Mouse (Mus musculus): Measurements from ENCODE around the gene 4921511M17Rik. TPM values are rescaled to one million over a fixed set of nuclear protein-coding genes. Genes with fewer than 3 reads are reported as not detected.
"Not testable (repeated sequence)": the region's sequence is repeated elsewhere in the genome, so short reads cannot be mapped to it uniquely, and the experiment has no call there.

4921511M17Rik gene
- polyA plus RNA-seq (2014; fragmentation: Nextera tagmentation; extraction: Ambion mirVana): not detected in 2 replicates

- not testable (repeated sequence) for H3K36me3 ChIP-seq (ENCODE audit: control insufficient read depth, insufficient read depth, low read length); H3K9me3 ChIP-seq (ENCODE audit: control insufficient read depth, low read length); H3K27ac ChIP-seq (ENCODE audit: low read depth); H3K4me3 ChIP-seq (ENCODE audit: low read depth, low read length); H3K9ac ChIP-seq (ENCODE audit: low read length); H3K4me1 ChIP-seq (replicated peaks; ENCODE audit: control insufficient read depth, insufficient read depth, low read length); DNase-seq (ENCODE audit: low spot score); H3K27me3 ChIP-seq (replicated peaks; ENCODE audit: control insufficient read depth, insufficient read depth, low read length); ATAC-seq (replicated peaks; ENCODE audit: low FRiP score, low TSS enrichment, low read depth); H3K4me2 ChIP-seq (ENCODE audit: low read length)
Observed at GRCm38 (mm10) chrX:154033727-154034126, at the start of gene 4921511M17Rik. 4921511M17Rik (minus strand) TSS chrX:154033827.

GRCm38 (mm10) chrX:154054939-154055338, 21.3 kb upstream of the 4921511M17Rik start, which contains the start of gene Gm10057:
Gm10057 (minus strand) TSS chrX:154055039.
- H3K4me3 ChIP-seq (ENCODE audit: low read depth, low read length); ATAC-seq (replicated peaks; ENCODE audit: low FRiP score, low TSS enrichment, low read depth); H3K27ac ChIP-seq (ENCODE audit: low read depth); DNase-seq (ENCODE audit: low spot score); H3K4me2 ChIP-seq (ENCODE audit: low read length); H3K36me3 ChIP-seq (ENCODE audit: control insufficient read depth, insufficient read depth, low read length); H3K4me1 ChIP-seq (replicated peaks; ENCODE audit: control insufficient read depth, insufficient read depth, low read length); H3K27me3 ChIP-seq (replicated peaks; ENCODE audit: control insufficient read depth, insufficient read depth, low read length); H3K9me3 ChIP-seq (ENCODE audit: control insufficient read depth, low read length); H3K9ac ChIP-seq (ENCODE audit: low read length): not testable (repeated sequence)

- DNase-seq (ENCODE audit: low spot score); H3K36me3 ChIP-seq (ENCODE audit: control insufficient read depth, insufficient read depth, low read length); ATAC-seq (replicated peaks; ENCODE audit: low FRiP score, low TSS enrichment, low read depth); H3K27me3 ChIP-seq (replicated peaks; ENCODE audit: control insufficient read depth, insufficient read depth, low read length); H3K4me2 ChIP-seq (ENCODE audit: low read length); H3K9me3 ChIP-seq (ENCODE audit: control insufficient read depth, low read length); H3K27ac ChIP-seq (ENCODE audit: low read depth); H3K4me1 ChIP-seq (replicated peaks; ENCODE audit: control insufficient read depth, insufficient read depth, low read length); H3K9ac ChIP-seq (ENCODE audit: low read length); H3K4me3 ChIP-seq (ENCODE audit: low read depth, low read length): not testable (repeated sequence)
Observed at GRCm38 (mm10) chrX:154012540-154012939, 21.1 kb downstream of the 4921511M17Rik start, which contains the start of gene Samt1. Samt1 (minus strand) TSS chrX:154012640.

DNA sequence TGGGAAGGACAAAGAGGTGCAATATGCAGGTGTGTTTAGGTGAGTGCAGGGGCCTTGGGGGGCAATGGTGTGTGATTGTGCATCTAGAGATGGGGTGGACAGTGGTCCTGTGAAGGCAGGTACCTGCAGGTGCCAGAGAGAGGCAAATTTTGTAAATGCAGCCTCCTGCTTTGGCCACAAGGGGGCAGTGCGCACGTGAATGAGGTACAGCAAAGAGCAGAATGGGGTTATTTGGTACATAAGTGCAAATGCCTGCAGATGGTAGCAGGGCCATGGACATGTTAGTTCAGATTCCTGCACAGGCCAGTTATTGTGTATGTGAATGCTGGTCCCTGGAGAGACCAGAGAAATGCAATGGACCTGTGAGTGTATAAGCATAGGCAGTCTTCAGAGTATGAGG, 56.7 kb downstream of the 4921511M17Rik start:
- not testable (repeated sequence) for ATAC-seq (replicated peaks; ENCODE audit: low FRiP score, low TSS enrichment, low read depth); H3K4me2 ChIP-seq (ENCODE audit: low read length); DNase-seq (ENCODE audit: low spot score); H3K9ac ChIP-seq (ENCODE audit: low read length); H3K27ac ChIP-seq (ENCODE audit: low read depth); H3K36me3 ChIP-seq (ENCODE audit: control insufficient read depth, insufficient read depth, low read length); H3K9me3 ChIP-seq (ENCODE audit: control insufficient read depth, low read length); H3K4me3 ChIP-seq (ENCODE audit: low read depth, low read length); H3K27me3 ChIP-seq (replicated peaks; ENCODE audit: control insufficient read depth, insufficient read depth, low read length); H3K4me1 ChIP-seq (replicated peaks; ENCODE audit: control insufficient read depth, insufficient read depth, low read length)
- no CpG with 5 or more reads among the region's 2 CpGs for WGBS

DNA sequence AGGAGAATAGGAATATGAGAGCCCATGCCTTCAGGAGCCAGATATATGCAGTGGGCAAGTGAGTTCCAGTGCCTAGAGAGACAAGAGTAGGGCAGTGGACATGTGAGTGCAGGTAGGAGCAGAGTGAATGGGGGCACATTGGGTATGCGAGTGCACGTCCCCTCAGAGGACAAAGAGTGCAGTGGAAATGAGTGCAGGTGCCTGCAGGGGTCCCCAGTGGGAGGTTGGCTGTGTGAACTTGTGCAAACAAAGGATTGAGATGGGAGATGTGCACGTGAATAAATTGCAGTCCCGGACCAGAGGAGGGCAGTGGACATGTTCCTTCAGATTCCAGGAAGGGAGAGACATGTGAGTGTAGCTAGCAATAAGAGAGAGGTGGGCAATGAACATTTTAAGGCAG, 57.2 kb downstream of the 4921511M17Rik start:
- H3K4me3 ChIP-seq (ENCODE audit: low read depth, low read length); H3K9me3 ChIP-seq (ENCODE audit: control insufficient read depth, low read length); DNase-seq (ENCODE audit: low spot score); H3K9ac ChIP-seq (ENCODE audit: low read length); H3K4me2 ChIP-seq (ENCODE audit: low read length); H3K27ac ChIP-seq (ENCODE audit: low read depth); H3K36me3 ChIP-seq (ENCODE audit: control insufficient read depth, insufficient read depth, low read length); H3K27me3 ChIP-seq (replicated peaks; ENCODE audit: control insufficient read depth, insufficient read depth, low read length); H3K4me1 ChIP-seq (replicated peaks; ENCODE audit: control insufficient read depth, insufficient read depth, low read length); ATAC-seq (replicated peaks; ENCODE audit: low FRiP score, low TSS enrichment, low read depth): not testable (repeated sequence)
- 33% methylated on average over 4 of the region's 4 CpGs for WGBS

DNA sequence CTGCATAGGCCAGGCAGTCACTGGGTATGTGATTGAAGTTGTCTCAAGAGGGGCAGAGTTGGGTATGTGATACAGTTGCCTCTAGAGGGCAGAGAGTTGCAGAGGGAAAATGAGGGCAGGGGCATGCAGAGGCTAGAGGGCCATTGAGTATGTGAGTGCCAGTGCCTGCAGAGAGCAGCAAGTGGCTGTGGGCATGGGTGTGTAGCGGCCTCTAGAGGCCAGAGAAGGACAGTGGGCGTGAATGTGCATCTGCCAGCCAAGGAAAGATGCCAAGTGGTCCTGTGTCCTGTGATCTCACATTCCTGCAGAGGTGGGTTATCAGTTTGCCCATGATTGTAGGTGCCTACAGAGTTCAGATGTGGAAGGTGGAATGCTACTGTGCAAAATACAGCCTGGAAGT, 59.2 kb downstream of the 4921511M17Rik start:
- no peak for ATAC-seq (replicated peaks; ENCODE audit: low FRiP score, low TSS enrichment, low read depth)
- no peaks in the 10 kb centered on the region for H3K9me3 ChIP-seq (ENCODE audit: control insufficient read depth, low read length)
- H3K9ac ChIP-seq (ENCODE audit: low read length): no peak overlapping the region
- DNase-seq (ENCODE audit: low spot score): no peak
- 14% methylated on average over 2 of the region's 2 CpGs for WGBS
- H3K4me1 ChIP-seq (replicated peaks; ENCODE audit: control insufficient read depth, insufficient read depth, low read length): no peaks in the 10 kb centered on the region
- H3K27ac ChIP-seq (ENCODE audit: low read depth): no peak overlapping the region
- no peaks in the 10 kb centered on the region for H3K36me3 ChIP-seq (ENCODE audit: control insufficient read depth, insufficient read depth, low read length)
- H3K4me3 ChIP-seq (ENCODE audit: low read depth, low read length): no peak overlapping the region
- no peaks in the 10 kb centered on the region for H3K27me3 ChIP-seq (replicated peaks; ENCODE audit: control insufficient read depth, insufficient read depth, low read length)
- H3K4me2 ChIP-seq (ENCODE audit: low read length): no peak overlapping the region

Other genes starting within 250 kb of the 4921511M17Rik start
- gene Spin2c, start 201.6 kb downstream of the 4921511M17Rik start, polyA plus RNA-seq (2014; fragmentation: Nextera tagmentation; extraction: Ambion mirVana): 16.9 and 21.8 TPM in 2 replicates
- gene Samt1, start 21.2 kb downstream of the 4921511M17Rik start, polyA plus RNA-seq (2014; fragmentation: Nextera tagmentation; extraction: Ambion mirVana): not detected in 2 replicates
- not detected in 2 replicates for gene Gm10057, start 21.2 kb upstream of the 4921511M17Rik start, polyA plus RNA-seq (2014; fragmentation: Nextera tagmentation; extraction: Ambion mirVana)
- gene Gm15140, start 86.9 kb upstream of the 4921511M17Rik start, polyA plus RNA-seq (2014; fragmentation: Nextera tagmentation; extraction: Ambion mirVana): not detected in 2 replicates

Measured in intestine, embryonic 14.5 days (tissue).